Mouse (Mus musculus) stomach, embryonic 15.5 days (tissue): ENCODE data around the gene Ccr3. TPM values are rescaled to one million over a fixed set of nuclear protein-coding genes. Genes with fewer than 3 reads are reported as not detected.
"Not testable (repeated sequence)": the region's sequence is repeated elsewhere in the genome, so short reads cannot be mapped to it uniquely, and the experiment has no call there.

Experiments used
- ATAC-seq: fragments of 200-750 bp; cut with Nextera tagmentation; 2 replicates; pipeline ENCODE4 v1.8.0; 2017; ENCODE audit warnings: low read depth, moderate number of reproducible peaks, moderate TSS enrichment; ENCODE audit not compliant: insufficient read depth, low FRiP score
- H3K27ac ChIP-seq: fragments of 300-500 bp; sonication (generic); 2 replicates; pipeline ENCODE4 v1.5.1; 2015; ENCODE audit warnings: mild to moderate bottlenecking, inconsistent platforms
- H3K27me3 ChIP-seq: fragments of 300-500 bp; sonication (generic); replicated peaks from 2 replicates; pipeline ENCODE4 v1.6.1; 2015; ENCODE audit warnings: inconsistent platforms
- H3K36me3 ChIP-seq: fragments of 300-500 bp; sonication (generic); 2 replicates; pipeline ENCODE4 v1.6.1; 2015; ENCODE audit warnings: inconsistent platforms
- H3K4me1 ChIP-seq: fragments of 300-500 bp; sonication (generic); 2 replicates; pipeline ENCODE4 v1.6.1; 2015; ENCODE audit warnings: inconsistent platforms
- H3K4me2 ChIP-seq: fragments of 300-500 bp; sonication (generic); 2 replicates; pipeline ENCODE4 v1.6.1; 2015; ENCODE audit warnings: mild to moderate bottlenecking, inconsistent platforms
- H3K4me3 ChIP-seq: fragments of 300-500 bp; sonication (generic); replicated peaks from 2 replicates; pipeline ENCODE4 v1.5.1; 2015; ENCODE audit warnings: inconsistent platforms
- H3K9ac ChIP-seq: fragments of 300-500 bp; sonication (generic); 2 replicates; pipeline ENCODE4 v1.6.1; 2015; ENCODE audit warnings: inconsistent platforms
- H3K9me3 ChIP-seq: fragments of 300-500 bp; sonication (generic); 2 replicates; pipeline ENCODE4 v1.6.1; 2016; ENCODE audit warnings: inconsistent platforms
- WGBS: fragments of 180-500 bp; shearing (Covaris S2); methylation state at CpG from one replicate; pipeline ENCODE4 v1.1.7; 2015; 5-methylcytosine and 5-hydroxymethylcytosine counted together
- polyA plus RNA-seq: library from polyadenylated mRNA; unstranded; fragments of >200 nt; fragmentation: Nextera tagmentation; extraction: Ambion mirVana; gene quantifications from 2 replicates; pipeline ENCODE4 v1.2.1, GENCODE M21; 2015

Ccr3 gene
- polyA plus RNA-seq, 1 experiment from 2014 or later = 0.18 TPM

- no peak overlapping the region for H3K27ac ChIP-seq
- H3K9ac ChIP-seq = no peak overlapping the region
- H3K4me3 ChIP-seq = no peak overlapping the region
- WGBS = 57% methylated on average over 2 of the region's 2 CpGs
- H3K4me2 ChIP-seq = no peak overlapping the region
- ATAC-seq = no peak
- H3K27me3 ChIP-seq = no peaks in the 10 kb centered on the region
- H3K4me1 ChIP-seq = no peaks in the 10 kb centered on the region
- H3K36me3 ChIP-seq = no peaks in the 10 kb centered on the region
- H3K9me3 ChIP-seq = no peaks in the 10 kb centered on the region
These were observed 38.0 kb downstream of the Ccr3 start for GRCm38 (mm10) chr9:124059660-124060352.

DNA sequence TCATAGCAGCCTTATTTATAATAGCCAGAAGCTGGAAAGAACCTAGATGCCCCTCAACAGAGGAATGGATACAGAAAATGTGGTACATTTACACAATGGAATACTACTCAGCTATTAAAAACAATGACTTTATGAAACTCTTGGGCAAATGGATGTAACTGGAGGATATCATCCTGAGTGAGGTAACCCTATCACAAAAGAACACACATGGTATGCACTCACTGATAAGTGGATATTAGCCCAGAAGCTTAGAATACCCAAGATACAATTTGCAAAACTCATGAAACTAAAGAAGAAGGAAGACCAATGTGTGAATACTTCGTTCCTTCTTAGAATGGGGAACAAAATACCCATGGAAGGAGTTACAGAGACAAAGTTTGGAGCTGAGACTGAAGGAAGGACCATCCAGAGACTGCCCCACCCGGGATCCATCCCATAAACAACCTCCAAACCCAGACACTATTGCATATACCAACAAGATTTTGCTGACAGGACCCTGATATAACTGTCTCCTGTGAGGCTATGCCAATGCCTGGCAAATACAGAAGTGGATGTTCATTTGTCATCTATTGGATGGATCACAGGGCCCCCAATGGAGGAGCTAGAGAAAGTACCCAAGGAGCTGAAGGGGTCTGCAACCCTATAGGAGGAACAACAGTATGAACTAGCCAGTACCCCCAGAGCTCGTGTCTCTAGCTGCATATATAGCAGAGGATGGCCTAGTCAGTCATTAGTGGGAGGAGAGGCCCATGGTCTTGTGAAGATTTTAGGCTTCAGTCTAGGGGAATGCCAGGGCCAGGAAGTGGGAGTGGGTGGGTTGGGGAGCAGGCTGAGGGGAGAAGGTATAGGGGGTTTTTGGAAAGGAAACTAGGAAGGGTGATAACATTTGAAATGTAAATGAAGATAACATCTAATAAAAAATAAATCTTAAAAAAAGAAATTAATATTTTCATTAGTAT is 40.0 kb downstream of the Ccr3 start:
- not testable (repeated sequence) for H3K4me1 ChIP-seq, H3K27me3 ChIP-seq, H3K9ac ChIP-seq, H3K4me2 ChIP-seq, ATAC-seq, H3K36me3 ChIP-seq, H3K27ac ChIP-seq, H3K9me3 ChIP-seq, H3K4me3 ChIP-seq
- 47% methylated on average over 3 of the region's 3 CpGs for WGBS

GRCm38 (mm10) chr9:124066572-124067103 is 44.9 kb downstream of the Ccr3 start:
- Histone ChIP-seq H3K36me3 (no peaks in the 10 kb centered on the region), H3K4me2 (no peak overlapping the region), H3K27ac (no peak overlapping the region), H3K9me3 (no peaks in the 10 kb centered on the region), H3K4me1 (no peaks in the 10 kb centered on the region), H3K27me3 (no peaks in the 10 kb centered on the region), H3K9ac (no peak overlapping the region), H3K4me3 (no peak overlapping the region)
- no peak for ATAC-seq

GRCm38 (mm10) chr9:124068098-124069058 is 46.6 kb downstream of the Ccr3 start:
- H3K27ac ChIP-seq = no peak overlapping the region
- no peaks in the 10 kb centered on the region for H3K27me3 ChIP-seq
- H3K36me3 ChIP-seq = no peaks in the 10 kb centered on the region
- no peak for ATAC-seq
- no peak overlapping the region for H3K9ac ChIP-seq
- no peaks in the 10 kb centered on the region for H3K9me3 ChIP-seq
- no peak overlapping the region for H3K4me2 ChIP-seq
- no peaks in the 10 kb centered on the region for H3K4me1 ChIP-seq
- H3K4me3 ChIP-seq = no peak overlapping the region
- 46% methylated on average over 2 of the region's 2 CpGs for WGBS

DNA sequence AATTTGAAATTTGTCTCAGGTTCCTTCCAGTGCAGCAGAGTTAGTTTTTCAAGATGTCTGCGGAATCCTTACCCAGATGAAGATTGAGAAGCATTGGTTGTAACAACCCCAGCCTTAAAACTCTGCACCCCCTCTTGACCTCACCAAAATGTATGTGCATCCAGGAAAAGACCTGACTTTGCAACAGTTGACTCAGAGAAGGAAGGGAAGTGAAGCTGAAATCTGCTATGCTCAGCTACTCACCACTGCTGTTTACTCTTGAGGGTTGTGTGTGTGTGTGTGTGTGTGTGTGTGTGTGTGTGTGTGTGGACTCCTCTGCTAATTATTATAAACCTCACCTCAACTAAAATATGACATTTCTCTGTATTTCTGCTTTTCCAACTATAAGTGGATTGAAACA is 49.7 kb downstream of the Ccr3 start:
- no peak for ATAC-seq
- WGBS = 71% methylated on average over 1 of the region's 1 CpGs

GRCm38 (mm10) chr9:124079803-124080202 is 58.0 kb downstream of the Ccr3 start:
- H3K27me3 ChIP-seq = no peaks in the 10 kb centered on the region
- ATAC-seq = no peak
- 48% methylated on average over 4 of the region's 4 CpGs for WGBS
- H3K4me2 ChIP-seq = no peak overlapping the region
- H3K9me3 ChIP-seq = no peaks in the 10 kb centered on the region
- H3K9ac ChIP-seq = no peak overlapping the region
- H3K4me3 ChIP-seq = no peak overlapping the region
- H3K36me3 ChIP-seq = no peaks in the 10 kb centered on the region
- H3K4me1 ChIP-seq = no peaks in the 10 kb centered on the region
- no peak overlapping the region for H3K27ac ChIP-seq

More for the DNA sequence above, 49.7 kb downstream of the Ccr3 start:
- Histone ChIP-seq H3K36me3 (no peaks in the 10 kb centered on the region), H3K9me3 (no peaks in the 10 kb centered on the region), H3K9ac (no peak overlapping the region), H3K4me3 (no peak overlapping the region), H3K27ac (no peak overlapping the region), H3K4me1 (no peaks in the 10 kb centered on the region), H3K27me3 (no peaks in the 10 kb centered on the region), H3K4me2 (no peak overlapping the region)

DNA sequence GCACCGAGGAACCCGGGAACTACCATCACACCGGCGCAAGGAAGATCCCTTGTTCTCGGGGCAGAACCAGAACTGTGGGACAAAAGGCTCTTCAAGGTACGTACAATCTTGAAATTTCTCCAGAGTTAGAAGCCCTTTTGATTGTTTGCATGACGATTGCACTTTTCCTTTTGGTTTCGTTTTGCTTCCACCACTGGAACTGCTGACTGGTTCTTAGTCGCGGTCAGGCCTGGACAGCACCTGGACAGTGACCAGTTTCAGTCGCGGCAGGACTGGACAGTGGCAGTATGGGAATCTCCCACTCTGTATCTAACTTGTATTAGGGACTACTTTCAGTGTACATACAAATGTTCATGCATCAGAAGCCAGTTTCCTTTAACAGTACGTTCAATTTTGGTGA is 58.7 kb downstream of the Ccr3 start:
- not testable (repeated sequence) for H3K36me3 ChIP-seq, H3K4me1 ChIP-seq, ATAC-seq, H3K9ac ChIP-seq, H3K27ac ChIP-seq, H3K4me3 ChIP-seq, H3K27me3 ChIP-seq, H3K9me3 ChIP-seq, H3K4me2 ChIP-seq
- 94% methylated on average over 13 of the region's 13 CpGs for WGBS

Other genes starting within 250 kb of the Ccr3 start
- gene Cxcr6, start 215.5 kb upstream of the Ccr3 start, polyA plus RNA-seq = 0.88 and 1.1 TPM in 2 replicates
- 15.6 and 16.3 TPM in 2 replicates for gene Fyco1, start 170.1 kb upstream of the Ccr3 start, polyA plus RNA-seq
- not detected in 2 replicates for gene Xcr1, start 159.9 kb upstream of the Ccr3 start, polyA plus RNA-seq
- gene Ccr1, start 53.3 kb upstream of the Ccr3 start, polyA plus RNA-seq = 4.1 and 4.8 TPM in 2 replicates
- not detected in 2 replicates for gene Ccr1l1, start 43.6 kb upstream of the Ccr3 start, polyA plus RNA-seq
- gene Ccr2, start 80.0 kb downstream of the Ccr3 start, polyA plus RNA-seq = 6.8 and 7.4 TPM in 2 replicates
- gene Ccr5, start 99.6 kb downstream of the Ccr3 start, polyA plus RNA-seq = 1.9 and 2.6 TPM in 2 replicates